Mouse (Mus musculus): ENCODE results near the gene Atp5b.

DNA sequence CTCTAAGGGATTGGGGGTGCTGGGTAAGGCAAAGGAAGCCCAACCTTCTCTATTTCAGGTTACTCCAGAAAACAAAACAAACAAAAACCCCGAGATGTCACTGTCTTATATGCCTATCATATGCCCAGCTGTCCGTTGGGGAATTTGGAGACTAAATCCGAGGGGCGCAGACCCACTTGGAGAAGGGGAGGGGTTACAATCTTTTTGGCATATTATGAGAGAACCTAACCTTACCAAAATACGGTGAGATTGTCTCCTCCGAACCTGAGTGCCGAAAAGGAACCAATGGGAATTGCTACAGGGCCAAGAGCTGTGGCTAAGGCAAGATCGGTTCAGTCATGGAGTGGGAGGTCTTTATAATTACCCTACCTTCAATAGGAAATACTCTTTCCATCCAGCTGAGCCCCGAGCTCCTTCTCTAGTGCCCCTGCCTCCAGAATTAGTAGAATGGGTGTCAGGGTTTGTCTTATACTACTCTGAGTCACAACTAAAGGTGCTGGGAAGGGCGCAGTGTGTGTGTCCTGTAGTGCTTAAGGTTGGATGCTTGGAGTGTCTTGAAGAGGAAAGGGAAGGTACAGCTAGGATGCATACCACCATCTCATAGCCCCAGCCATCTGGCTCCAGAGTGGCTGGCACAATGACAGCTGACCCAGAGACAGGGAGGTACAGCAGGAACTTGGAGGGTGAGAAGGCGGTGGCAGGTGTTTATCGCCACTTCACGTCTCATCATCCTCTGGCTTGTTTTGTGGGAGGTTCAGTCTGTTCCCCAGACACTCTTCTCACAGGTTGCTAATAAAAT lies 10.6 kb downstream of the Atp5b start:
- TF ChIP-seq CTCF (conservative IDR thresholded peaks at IDR 0.05; ENCODE audit: low read length) (no peak), POU5F1 (IDR thresholded peaks at IDR 0.05; ENCODE audit: borderline replicate concordance, low read length) (no peak), NANOG (IDR thresholded peaks at IDR 0.05; ENCODE audit: borderline replicate concordance, low read length) (no peak)

Data from E14TG2a.4 (cell line).